Mouse (Mus musculus) MEL (cell line): ENCODE data around the gene Gucy1b2. TPM values are rescaled to one million over a fixed set of nuclear protein-coding genes. Genes with fewer than 3 reads are reported as not detected.
A peak's percentile ranks its signal among the peaks of the same experiment; 100 is the strongest.

Experiments
- DNase-seq: peaks from one replicate; pipeline ENCODE4 v3.0.0; 2011; ENCODE audit warnings: low read depth, low spot score
- H3K27ac ChIP-seq: 2 replicates; pipeline ENCODE4 v1.5.1; 2012; ENCODE audit warnings: low read depth, mild to moderate bottlenecking, control low read depth, low read length, moderate library complexity; ENCODE audit not compliant: control insufficient read depth
- H3K27me3 ChIP-seq, 2 experiments: fragments of 150-350 bp in 1 of 2; sonication (generic) in 1 of 2; 2 replicates each; pipeline ENCODE4 v1.6.1; 2012; ENCODE audit warnings: low read length in 2 of 2, mild to moderate bottlenecking in 2 of 2, improper control_type of control experiment in 1 of 2, moderate library complexity in 1 of 2; ENCODE audit not compliant: insufficient read depth in 2 of 2, control insufficient read depth in 1 of 2
- H3K36me3 ChIP-seq, 2 experiments: 2 replicates each; pipeline ENCODE4 v1.6.1; 2012 to 2014; ENCODE audit warnings: low read length in 2 of 2, improper control_type of control experiment in 1 of 2, inconsistent platforms in 1 of 2, mild to moderate bottlenecking in 1 of 2; ENCODE audit not compliant: insufficient read depth in 2 of 2, control insufficient read depth in 1 of 2
- H3K4me1 ChIP-seq, 2 experiments: fragments of 150-350 bp in 1 of 2; sonication (generic) in 1 of 2; 2 replicates each; pipeline ENCODE4 v1.6.1; 2012; ENCODE audit warnings: low read length in 2 of 2, improper control_type of control experiment in 1 of 2, mild to moderate bottlenecking in 1 of 2; ENCODE audit not compliant: insufficient read depth in 2 of 2, control insufficient read depth in 1 of 2
- H3K4me3 ChIP-seq, 2 experiments: fragments of 150-350 bp in 1 of 2; sonication (generic) in 1 of 2; 2 replicates each; pipeline ENCODE4 v1.5.1; 2012; ENCODE audit warnings: low read depth in 2 of 2, low read length in 2 of 2, mild to moderate bottlenecking in 2 of 2, moderate library complexity in 2 of 2, control low read depth in 1 of 2, improper control_type of control experiment in 1 of 2; ENCODE audit not compliant: control insufficient read depth in 1 of 2, insufficient read depth in 1 of 2
- H3K79me2 ChIP-seq: 2 replicates; pipeline ENCODE4 v1.6.1; 2012; ENCODE audit warnings: mild to moderate bottlenecking, low read length, moderate library complexity; ENCODE audit not compliant: control insufficient read depth, poor library complexity, insufficient read depth
- H3K9ac ChIP-seq: 2 replicates; pipeline ENCODE4 v1.6.1; 2012; ENCODE audit warnings: low read depth, mild to moderate bottlenecking, control low read depth, low read length, moderate library complexity; ENCODE audit not compliant: control insufficient read depth, poor library complexity, severe bottlenecking
- H3K9me3 ChIP-seq: fragments of 150-350 bp; sonication (generic); replicated peaks from 2 replicates; pipeline ENCODE4 v1.6.1; 2012; ENCODE audit warnings: mild to moderate bottlenecking, low read length, improper control_type of control experiment, moderate library complexity; ENCODE audit not compliant: insufficient read depth
- BHLHE40 ChIP-seq: IDR thresholded peaks from 2 replicates; pipeline ENCODE4 v1.6.1; 2012; ENCODE audit warnings: low read depth, mild to moderate bottlenecking, inconsistent platforms, low read length, improper control_type of control experiment, borderline replicate concordance
- CHD2 ChIP-seq: IDR thresholded peaks from 2 replicates; pipeline ENCODE4 v1.6.1; 2011; ENCODE audit warnings: low read length, improper control_type of control experiment
- CTCF ChIP-seq, 3 experiments: IDR thresholded peaks in 2 of 3; conservative IDR thresholded peaks in 1 of 3; 2 replicates each; pipeline ENCODE4 v1.5.1; 2011 to 2012; ENCODE audit warnings: low read length in 3 of 3, low read depth in 2 of 3, mild to moderate bottlenecking in 2 of 3, improper control_type of control experiment in 1 of 3, inconsistent platforms in 1 of 3, mixed read lengths in 1 of 3, moderate library complexity in 1 of 3; ENCODE audit not compliant: control insufficient read depth in 1 of 3, insufficient read depth in 1 of 3, poor library complexity in 1 of 3, severe bottlenecking in 1 of 3
- E2F4 ChIP-seq: IDR thresholded peaks from 2 replicates; pipeline ENCODE4 v1.6.1; 2011; ENCODE audit warnings: low read depth, low read length, improper control_type of control experiment, borderline replicate concordance
- ELF1 ChIP-seq: IDR thresholded peaks from 2 replicates; pipeline ENCODE4 v1.6.1; 2014; ENCODE audit warnings: low read depth, mild to moderate bottlenecking, inconsistent platforms, low read length, improper control_type of control experiment, moderate library complexity
- GABPA ChIP-seq: IDR thresholded peaks from 2 replicates; pipeline ENCODE4 v1.6.1; 2012; ENCODE audit warnings: low read depth, mild to moderate bottlenecking, inconsistent platforms, low read length, improper control_type of control experiment, moderate library complexity
- GATA1 ChIP-seq: IDR thresholded peaks from 2 replicates; pipeline ENCODE4 v1.6.1; 2011; ENCODE audit warnings: low read depth, low read length, improper control_type of control experiment
- JUND ChIP-seq: IDR thresholded peaks from 2 replicates; pipeline ENCODE4 v1.6.1; 2011; ENCODE audit warnings: low read depth, mild to moderate bottlenecking, improper control_type of control experiment, low read length
- KAT2A ChIP-seq: conservative IDR thresholded peaks from 2 replicates; pipeline ENCODE4 v1.6.1; 2012; ENCODE audit warnings: low read depth, low read length, improper control_type of control experiment, inconsistent platforms
- MEF2A ChIP-seq: IDR thresholded peaks from 2 replicates; pipeline ENCODE4 v1.6.1; 2014; ENCODE audit warnings: low read depth, mild to moderate bottlenecking, inconsistent platforms, low read length, improper control_type of control experiment; ENCODE audit not compliant: poor library complexity, insufficient replicate concordance, severe bottlenecking; ENCODE audit errors: extremely low read depth
- MXI1 ChIP-seq: IDR thresholded peaks from 2 replicates; pipeline ENCODE4 v1.6.1; 2011; ENCODE audit warnings: mild to moderate bottlenecking, low read depth, low read length, improper control_type of control experiment
- MYB ChIP-seq: IDR thresholded peaks from 2 replicates; pipeline ENCODE4 v1.6.1; 2011; ENCODE audit warnings: mild to moderate bottlenecking, low read depth, low read length, improper control_type of control experiment
- NELFE ChIP-seq: IDR thresholded peaks from 2 replicates; pipeline ENCODE4 v1.6.1; 2011; ENCODE audit warnings: low read depth, low read length, improper control_type of control experiment
- NRF1 ChIP-seq: IDR thresholded peaks from 2 replicates; pipeline ENCODE4 v1.6.1; 2014; ENCODE audit warnings: low read depth, mild to moderate bottlenecking, inconsistent platforms, low read length, improper control_type of control experiment, moderate library complexity; ENCODE audit not compliant: poor library complexity, insufficient read depth, severe bottlenecking
- RAD21 ChIP-seq: IDR thresholded peaks from 2 replicates; pipeline ENCODE4 v1.6.1; 2011; ENCODE audit warnings: mild to moderate bottlenecking, low read depth, low read length, improper control_type of control experiment
- SIN3A ChIP-seq: IDR thresholded peaks from 2 replicates; pipeline ENCODE4 v1.6.1; 2012; ENCODE audit warnings: low read length, improper control_type of control experiment, inconsistent platforms
- SMC3 ChIP-seq: IDR thresholded peaks from 2 replicates; pipeline ENCODE4 v1.6.1; 2011; ENCODE audit warnings: low read depth, low read length, improper control_type of control experiment
- TAL1 ChIP-seq: IDR thresholded peaks from 2 replicates; pipeline ENCODE4 v1.6.1; 2012; ENCODE audit warnings: mild to moderate bottlenecking, inconsistent platforms, low read length, moderate library complexity, mixed read lengths
- USF1 ChIP-seq: IDR thresholded peaks from 2 replicates; pipeline ENCODE4 v1.6.1; 2014; ENCODE audit warnings: low read depth, mild to moderate bottlenecking, inconsistent platforms, low read length, improper control_type of control experiment, moderate library complexity
- USF2 ChIP-seq, 2 experiments: IDR thresholded peaks; 2 replicates each; pipeline ENCODE4 v1.6.1; 2011 to 2012; ENCODE audit warnings: improper control_type of control experiment in 2 of 2, low read length in 2 of 2, borderline replicate concordance in 1 of 2, inconsistent platforms in 1 of 2, low read depth in 1 of 2, mild to moderate bottlenecking in 1 of 2; ENCODE audit not compliant: insufficient read depth in 1 of 2
- ZC3H11A ChIP-seq: IDR thresholded peaks from 2 replicates; pipeline ENCODE4 v1.6.1; 2012; ENCODE audit warnings: low read depth, mild to moderate bottlenecking, inconsistent platforms, low read length, improper control_type of control experiment
- ZMIZ1 ChIP-seq: IDR thresholded peaks from 2 replicates; pipeline ENCODE4 v1.6.1; 2012; ENCODE audit warnings: low read depth, mild to moderate bottlenecking, inconsistent platforms, low read length, improper control_type of control experiment, moderate library complexity
- ZNF384 ChIP-seq: IDR thresholded peaks from 2 replicates; pipeline ENCODE4 v1.6.1; 2012; ENCODE audit warnings: low read depth, mild to moderate bottlenecking, inconsistent platforms, low read length, improper control_type of control experiment
- polyA plus RNA-seq, 2 experiments: library from polyadenylated mRNA; stranded (reverse) in 1 of 2; unstranded in 1 of 2; fragments of >175 nt in 1 of 2; fragments of >200 nt in 1 of 2; gene quantifications; 2 replicates each; pipeline versions ENCODE4 v1.2.1 to v1.2.4; 2012; ENCODE audit warnings: low replicate concordance in 2 of 2, low read depth in 1 of 2; ENCODE audit not compliant: insufficient read length in 2 of 2, insufficient read depth in 1 of 2, missing spikeins in 1 of 2
- total RNA-seq: library from RNA; depleted of rRNA; stranded (reverse); fragments of 300-350 nt; gene quantifications from 2 replicates; pipeline ENCODE4 v1.2.3, GENCODE M21; 2012

Gucy1b2 gene
- total and polyA plus RNA-seq, 3 experiments, result not detected

- Histone ChIP-seq H3K4me1 (no peaks in the 10 kb centered on the region), H3K36me3 (no peaks in the 10 kb centered on the region), H3K9me3 (no peaks in the 10 kb centered on the region), H3K27ac (no peak overlapping the region), H3K79me2 (no peaks in the 10 kb centered on the region), H3K4me3 (no peak overlapping the region)
- TF ChIP-seq USF1, result no peak
- TF ChIP-seq RAD21, result peak; percentile 90
- TF ChIP-seq MXI1, result no peak
- no peak for TF ChIP-seq BHLHE40
- peak; percentile 82 for TF ChIP-seq ZC3H11A
- no peak for TF ChIP-seq USF2 (IDR thresholded peaks at IDR 0.05; ENCODE audit: borderline replicate concordance in 1 of 2, insufficient read depth in 1 of 2, low read depth in 1 of 2, low read length in 2 of 2)
- TF ChIP-seq GABPA, result no peak
- no peak for TF ChIP-seq TAL1
- no peak for TF ChIP-seq MYB
- TF ChIP-seq SMC3, result peak; percentile 80
- no peak for TF ChIP-seq ELF1
- peak; percentile 53 to 93 (median 84) for TF ChIP-seq CTCF (IDR thresholded peaks at IDR 0.05 in 2 of 3, conservative IDR thresholded peaks at IDR 0.05 in 1 of 3; ENCODE audit: control insufficient read depth in 1 of 3, insufficient read depth in 1 of 3, low read depth in 2 of 3, low read length in 3 of 3, poor library complexity in 1 of 3, severe bottlenecking in 1 of 3)
- TF ChIP-seq NRF1, result no peak
- TF ChIP-seq, all 39 proteins: peak for 4
- DNase-seq, result peak; percentile 74
- Histone ChIP-seq H3K27me3 (no peaks in the 10 kb centered on the region), H3K9ac (no peak overlapping the region)
Measured at GRCm38 (mm10) chr14:62457420-62458181, 1.5 kb upstream of the Gucy1b2 start.

DNA sequence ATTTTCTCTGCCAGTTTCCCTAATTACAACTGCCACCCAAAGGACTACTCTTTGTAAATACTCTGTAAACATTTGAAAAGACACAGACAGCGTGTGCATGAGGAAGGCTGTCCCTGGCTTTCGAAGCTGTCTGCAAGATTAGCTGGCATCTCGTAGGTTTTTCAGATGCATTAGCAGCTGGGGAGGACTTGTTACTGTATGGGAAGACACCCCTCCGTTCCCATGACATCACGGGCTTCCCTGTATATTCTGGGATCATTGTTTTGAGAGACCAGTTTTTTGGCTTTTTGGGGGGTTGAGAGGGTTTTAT, 564 bp downstream of the Gucy1b2 start:
- TF ChIP-seq KAT2A (no peak), ELF1 (no peak), SIN3A (no peak), GATA1 (no peak), ZC3H11A (no peak), NELFE (no peak), BHLHE40 (no peak), E2F4 (no peak), ZMIZ1 (no peak), ZNF384 (no peak), JUND (no peak), CHD2 (no peak), MEF2A (no peak), SMC3 (no peak)
- TF ChIP-seq, all 39 proteins: peak for 0
- no peak overlapping the region for H3K4me3 ChIP-seq
- H3K36me3 ChIP-seq, result no peaks in the 10 kb centered on the region
- no peak for DNase-seq
- H3K27me3 ChIP-seq, result no peaks in the 10 kb centered on the region; a peak in 1 of 4 replicates
- H3K4me1 ChIP-seq, result no peaks in the 10 kb centered on the region
- H3K9me3 ChIP-seq, result no peaks in the 10 kb centered on the region
- H3K9ac ChIP-seq, result no peak overlapping the region
- no peaks in the 10 kb centered on the region for H3K79me2 ChIP-seq
- H3K27ac ChIP-seq, result no peak overlapping the region
